Mouse (Mus musculus): ENCODE results near the gene 4930404N11Rik. TPM values are rescaled to one million over a fixed set of nuclear protein-coding genes. Genes with fewer than 3 reads are reported as not detected.

The 4930404N11Rik gene
- total and polyA plus RNA-seq, 3 experiments: 0.52 to 1.2 TPM; not detected in 1

DNA sequence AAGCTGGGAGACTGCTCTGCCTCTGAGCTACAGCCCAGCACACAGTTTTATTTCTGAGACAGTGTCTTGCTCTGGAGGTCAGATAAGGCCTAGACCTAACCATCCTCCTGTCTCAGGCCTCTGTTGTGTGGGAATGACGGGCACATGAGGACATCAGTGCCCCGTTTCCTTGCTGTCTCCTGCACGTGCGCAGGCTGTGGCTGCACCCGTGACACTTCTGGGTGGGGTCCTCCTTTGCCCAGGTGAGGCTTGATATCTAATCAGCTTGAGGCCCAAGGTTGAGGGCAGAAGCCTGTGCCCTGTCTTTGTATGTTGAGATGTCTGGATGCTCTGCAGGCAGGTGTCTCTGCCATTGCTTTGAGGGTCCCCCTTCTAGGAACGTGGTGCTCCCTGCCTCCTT is 26.7 kb upstream of the 4930404N11Rik start:
- H3K4me3 ChIP-seq (ENCODE audit: low read depth, low read length): no peak overlapping the region
- TF ChIP-seq GATA2 (IDR thresholded peaks at IDR 0.05; ENCODE audit: borderline replicate concordance, low read depth, low read length): no peak
- TF ChIP-seq POLR2AphosphoS5 (IDR thresholded peaks at IDR 0.05; ENCODE audit: insufficient replicate concordance, low read depth, low read length): no peak
- TF ChIP-seq GATA1 (IDR thresholded peaks at IDR 0.05; ENCODE audit: borderline replicate concordance, low read length): no peak
- no peak for TF ChIP-seq CTCF (IDR thresholded peaks at IDR 0.05; ENCODE audit: low read depth, low read length)
- no peak for TF ChIP-seq TAL1 (conservative IDR thresholded peaks at IDR 0.05; ENCODE audit: low read depth, low read length)
- peaks cover 45% of the 10 kb centered on the region for H3K4me1 ChIP-seq (ENCODE audit: insufficient read depth, low read depth, low read length)
- no peak for DNase-seq (ENCODE audit: low spot score)
- no peak for ATAC-seq (ENCODE audit: extremely low read depth, insufficient number of reproducible peaks, low FRiP score, poor library complexity, severe bottlenecking)
- peaks cover 56% of the 10 kb centered on the region for H3K36me3 ChIP-seq (replicated peaks)
- no peaks in the 10 kb centered on the region for H3K9me3 ChIP-seq (replicated peaks)
- peaks cover 8% of the 10 kb centered on the region; the same call in 1 of the 2 replicates for H3K27me3 ChIP-seq (ENCODE audit: insufficient read depth, low read length)

GRCm38 (mm10) chr10:81390678-81390965 is 25.0 kb upstream of the 4930404N11Rik start:
- Histone ChIP-seq H3K9me3 (replicated peaks) (no peaks in the 10 kb centered on the region), H3K4me3 (ENCODE audit: low read depth, low read length) (no peak overlapping the region), H3K4me1 (ENCODE audit: insufficient read depth, low read depth, low read length) (peaks cover 62% of the 10 kb centered on the region), H3K36me3 (replicated peaks) (peaks cover 72% of the 10 kb centered on the region), H3K27me3 (ENCODE audit: insufficient read depth, low read length) (peaks cover 2% of the 10 kb centered on the region; the same call in 1 of the 2 replicates)
- DNase-seq (ENCODE audit: low spot score) (no peak), ATAC-seq (ENCODE audit: extremely low read depth, insufficient number of reproducible peaks, low FRiP score, poor library complexity, severe bottlenecking) (no peak)
- TF ChIP-seq POLR2AphosphoS5 (IDR thresholded peaks at IDR 0.05; ENCODE audit: insufficient replicate concordance, low read depth, low read length) (no peak), TAL1 (conservative IDR thresholded peaks at IDR 0.05; ENCODE audit: low read depth, low read length) (no peak), GATA1 (IDR thresholded peaks at IDR 0.05; ENCODE audit: borderline replicate concordance, low read length) (no peak), GATA2 (IDR thresholded peaks at IDR 0.05; ENCODE audit: borderline replicate concordance, low read depth, low read length) (no peak)

DNA sequence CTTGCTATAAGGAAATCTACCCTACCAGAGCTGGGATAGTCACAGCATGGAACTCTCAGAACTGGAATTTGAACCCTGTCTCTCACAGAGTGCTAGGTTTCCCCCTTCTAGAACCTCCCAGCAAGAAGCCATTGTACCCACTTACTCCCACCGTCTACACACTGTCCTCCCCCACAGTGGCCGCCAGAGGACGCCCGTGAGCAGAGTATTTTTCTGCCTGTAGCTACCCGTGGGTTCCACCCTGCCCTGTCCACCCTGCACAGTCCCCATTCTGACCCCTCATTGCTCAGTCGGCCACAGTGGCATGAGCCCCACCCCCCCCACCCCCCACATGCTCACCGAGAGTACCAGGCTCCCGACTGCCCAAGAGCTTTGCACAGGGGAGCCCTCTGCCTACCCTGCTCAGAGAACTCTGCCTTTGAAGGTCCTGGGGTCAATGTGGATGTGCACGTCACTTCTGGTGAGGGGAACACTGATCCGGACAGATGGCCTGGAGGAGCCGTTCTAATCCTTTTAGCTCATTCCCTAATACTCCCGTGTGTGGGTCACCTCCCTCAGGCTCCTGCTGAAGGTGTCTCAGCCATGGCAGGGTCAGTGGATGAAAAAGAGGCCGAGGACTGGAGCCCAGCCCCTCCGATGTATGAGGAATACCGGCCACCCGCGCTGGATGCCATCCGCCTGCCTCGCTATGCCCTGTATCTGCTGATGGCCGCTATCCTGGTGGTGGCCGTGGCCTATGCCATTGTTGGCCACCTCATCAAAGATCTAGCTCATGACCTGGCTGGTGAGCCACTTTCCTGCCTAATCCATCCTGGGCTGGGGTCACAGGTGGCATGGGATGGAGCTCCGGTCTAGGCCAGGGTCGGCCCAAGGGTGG is 24.4 kb upstream of the 4930404N11Rik start:
- no peak overlapping the region for H3K4me3 ChIP-seq (ENCODE audit: low read depth, low read length)
- peaks cover 68% of the 10 kb centered on the region for H3K4me1 ChIP-seq (ENCODE audit: insufficient read depth, low read depth, low read length)
- H3K27me3 ChIP-seq (ENCODE audit: insufficient read depth, low read length): peaks cover 2% of the 10 kb centered on the region; the same call in 1 of the 2 replicates
- peaks cover 77% of the 10 kb centered on the region for H3K36me3 ChIP-seq (replicated peaks)
- TF ChIP-seq CTCF (IDR thresholded peaks at IDR 0.05; ENCODE audit: low read depth, low read length) (peak; percentile 99), TAL1 (conservative IDR thresholded peaks at IDR 0.05; ENCODE audit: low read depth, low read length) (no peak)
- no peaks in the 10 kb centered on the region for H3K9me3 ChIP-seq (replicated peaks)
- peak; percentile 74 for DNase-seq (ENCODE audit: low spot score)
- peak; percentile 54 for ATAC-seq (ENCODE audit: extremely low read depth, insufficient number of reproducible peaks, low FRiP score, poor library complexity, severe bottlenecking)

DNA sequence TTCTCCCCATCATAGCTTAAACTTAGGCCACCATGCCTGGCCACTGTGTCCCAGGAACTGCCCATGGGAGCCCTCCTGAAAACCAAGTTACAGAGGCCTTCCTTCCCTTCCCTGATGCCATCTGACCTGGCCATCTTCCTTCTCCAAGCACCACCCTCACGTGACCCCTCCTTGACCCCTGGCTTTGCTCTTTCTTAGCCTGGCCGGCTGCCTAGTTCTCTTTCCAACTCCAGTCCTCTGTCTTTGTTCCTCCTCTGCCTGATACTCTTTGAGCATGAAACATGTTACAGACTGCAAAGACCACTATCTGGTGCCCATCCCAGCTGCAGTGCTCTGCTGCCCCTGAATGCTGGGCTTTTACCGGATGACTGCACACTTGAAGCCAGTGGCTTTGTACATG is 23.8 kb upstream of the 4930404N11Rik start:
- Histone ChIP-seq H3K27me3 (ENCODE audit: insufficient read depth, low read length) (peaks cover 2% of the 10 kb centered on the region; the same call in 1 of the 2 replicates), H3K4me3 (ENCODE audit: low read depth, low read length) (no peak overlapping the region), H3K4me1 (ENCODE audit: insufficient read depth, low read depth, low read length) (peaks cover 70% of the 10 kb centered on the region), H3K36me3 (replicated peaks) (peaks cover 75% of the 10 kb centered on the region), H3K9me3 (replicated peaks) (no peaks in the 10 kb centered on the region)
- DNase-seq (ENCODE audit: low spot score) (no peak), ATAC-seq (ENCODE audit: extremely low read depth, insufficient number of reproducible peaks, low FRiP score, poor library complexity, severe bottlenecking) (no peak)
- no peak for TF ChIP-seq POLR2AphosphoS5 (IDR thresholded peaks at IDR 0.05; ENCODE audit: insufficient replicate concordance, low read depth, low read length)
- no peak for TF ChIP-seq CTCF (IDR thresholded peaks at IDR 0.05; ENCODE audit: low read depth, low read length)
- TF ChIP-seq GATA1 (IDR thresholded peaks at IDR 0.05; ENCODE audit: borderline replicate concordance, low read length): no peak
- TF ChIP-seq TAL1 (conservative IDR thresholded peaks at IDR 0.05; ENCODE audit: low read depth, low read length): no peak
- no peak for TF ChIP-seq GATA2 (IDR thresholded peaks at IDR 0.05; ENCODE audit: borderline replicate concordance, low read depth, low read length)

DNA sequence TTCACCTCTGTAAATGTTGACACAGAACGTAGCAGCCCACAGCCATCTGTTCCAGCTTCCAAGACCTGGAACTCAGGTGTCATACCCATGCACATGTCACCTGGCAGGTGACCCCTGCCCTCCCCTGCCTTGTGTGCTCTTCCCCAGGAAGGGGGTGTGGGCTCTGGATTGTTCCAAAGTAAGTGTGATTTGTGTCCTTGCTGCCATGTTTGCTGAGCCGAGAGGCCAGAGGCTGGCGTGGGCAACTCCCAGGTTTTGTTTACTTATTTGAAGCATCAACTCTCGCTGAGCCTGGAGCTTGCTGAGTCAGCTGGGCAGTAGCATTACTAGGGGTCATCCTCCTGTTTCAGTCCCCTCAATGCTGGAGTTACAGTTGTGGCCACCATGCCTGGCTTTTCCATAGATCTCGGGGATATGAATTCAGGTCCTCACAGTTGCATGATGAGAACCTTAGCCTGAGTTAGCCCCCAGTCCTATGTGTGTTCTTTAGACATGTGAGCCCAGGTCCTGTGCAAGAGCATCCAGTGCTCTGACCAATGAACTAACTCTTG is 23.0 kb upstream of the 4930404N11Rik start, which contains the start of gene Gm48552:
TSS of gene Gm48552 (plus strand) at position 501 of the 551 bp plus-strand sequence.
- peaks cover 63% of the 10 kb centered on the region for H3K4me1 ChIP-seq (ENCODE audit: insufficient read depth, low read depth, low read length)
- H3K4me3 ChIP-seq (ENCODE audit: low read depth, low read length): no peak within 1 kb of the TSS
- H3K9me3 ChIP-seq (replicated peaks): no peaks in the 10 kb centered on the region
- TF ChIP-seq GATA1 (IDR thresholded peaks at IDR 0.05; ENCODE audit: borderline replicate concordance, low read length) (no peak), TAL1 (conservative IDR thresholded peaks at IDR 0.05; ENCODE audit: low read depth, low read length) (no peak), POLR2AphosphoS5 (IDR thresholded peaks at IDR 0.05; ENCODE audit: insufficient replicate concordance, low read depth, low read length) (no peak), CTCF (IDR thresholded peaks at IDR 0.05; ENCODE audit: low read depth, low read length) (no peak), GATA2 (IDR thresholded peaks at IDR 0.05; ENCODE audit: borderline replicate concordance, low read depth, low read length) (no peak)
- no peak for ATAC-seq (ENCODE audit: extremely low read depth, insufficient number of reproducible peaks, low FRiP score, poor library complexity, severe bottlenecking)
- H3K36me3 ChIP-seq (replicated peaks): peaks cover 75% of the 10 kb centered on the region
- no peaks in the 10 kb centered on the region for H3K27me3 ChIP-seq (ENCODE audit: insufficient read depth, low read length)
- no peak for DNase-seq (ENCODE audit: low spot score)

- no peak for DNase-seq (ENCODE audit: low spot score)
- TF ChIP-seq TAL1 (conservative IDR thresholded peaks at IDR 0.05; ENCODE audit: low read depth, low read length) (no peak), CTCF (IDR thresholded peaks at IDR 0.05; ENCODE audit: low read depth, low read length) (no peak), GATA2 (IDR thresholded peaks at IDR 0.05; ENCODE audit: borderline replicate concordance, low read depth, low read length) (no peak), POLR2AphosphoS5 (IDR thresholded peaks at IDR 0.05; ENCODE audit: insufficient replicate concordance, low read depth, low read length) (no peak), GATA1 (IDR thresholded peaks at IDR 0.05; ENCODE audit: borderline replicate concordance, low read length) (no peak)
- no peaks in the 10 kb centered on the region for H3K27me3 ChIP-seq (ENCODE audit: insufficient read depth, low read length)
- peaks cover 59% of the 10 kb centered on the region for H3K4me1 ChIP-seq (ENCODE audit: insufficient read depth, low read depth, low read length)
- H3K4me3 ChIP-seq (ENCODE audit: low read depth, low read length): peak overlapping the region; percentile 11; the same call in 1 of the 2 replicates
- H3K9me3 ChIP-seq (replicated peaks): no peaks in the 10 kb centered on the region
- H3K36me3 ChIP-seq (replicated peaks): peaks cover 75% of the 10 kb centered on the region
- no peak for ATAC-seq (ENCODE audit: extremely low read depth, insufficient number of reproducible peaks, low FRiP score, poor library complexity, severe bottlenecking)
Measured at GRCm38 (mm10) chr10:81387716-81388115, 22.1 kb upstream of the 4930404N11Rik start.
